Mouse (Mus musculus) neural tube, embryonic 13.5 days (tissue): ENCODE measurements at regions not wholly inside any gene's neighbourhood (a gene's known extent, or its start where the extent isn't known, plus 50 kb on each side); places are given as distances from the start of the nearest gene placed in this dataset.

Source experiments
- ATAC-seq: fragments of 200-750 bp; cut with Nextera tagmentation; 2 replicates; pipeline ENCODE4 v1.8.0; 2017; ENCODE audit warnings: low read depth, mild to moderate bottlenecking, moderate TSS enrichment, moderate library complexity
- H3K27ac ChIP-seq: fragments of 300-500 bp; sonication (generic); replicated peaks from 2 replicates; pipeline ENCODE4 v1.5.1; 2015; ENCODE audit warnings: moderate library complexity, mild to moderate bottlenecking, inconsistent platforms
- H3K27me3 ChIP-seq: fragments of 300-500 bp; sonication (generic); 2 replicates; pipeline ENCODE4 v1.6.1; 2015; ENCODE audit warnings: mild to moderate bottlenecking, inconsistent platforms
- H3K36me3 ChIP-seq: fragments of 300-500 bp; sonication (generic); 2 replicates; pipeline ENCODE4 v1.6.1; 2015; ENCODE audit warnings: mild to moderate bottlenecking, inconsistent platforms
- H3K4me1 ChIP-seq: fragments of 300-500 bp; sonication (generic); replicated peaks from 2 replicates; pipeline ENCODE4 v1.6.1; 2015; ENCODE audit warnings: inconsistent platforms
- H3K4me2 ChIP-seq: fragments of 300-500 bp; sonication (generic); 2 replicates; pipeline ENCODE4 v1.6.1; 2015; ENCODE audit warnings: inconsistent platforms, mild to moderate bottlenecking, moderate library complexity
- H3K4me3 ChIP-seq: fragments of 300-500 bp; sonication (generic); 2 replicates; pipeline ENCODE4 v1.5.1; 2015; ENCODE audit warnings: mild to moderate bottlenecking, inconsistent platforms
- H3K9ac ChIP-seq: fragments of 300-500 bp; sonication (generic); 2 replicates; pipeline ENCODE4 v1.6.1; 2015; ENCODE audit warnings: moderate library complexity, mild to moderate bottlenecking, inconsistent platforms
- H3K9me3 ChIP-seq: fragments of 300-500 bp; sonication (generic); 2 replicates; pipeline ENCODE4 v1.6.1; 2016; ENCODE audit warnings: inconsistent platforms
- WGBS: fragments of 180-500 bp; shearing (Covaris S2); methylation state at CpG from one replicate; pipeline ENCODE4 v1.1.7; 2015; 5-methylcytosine and 5-hydroxymethylcytosine counted together

DNA sequence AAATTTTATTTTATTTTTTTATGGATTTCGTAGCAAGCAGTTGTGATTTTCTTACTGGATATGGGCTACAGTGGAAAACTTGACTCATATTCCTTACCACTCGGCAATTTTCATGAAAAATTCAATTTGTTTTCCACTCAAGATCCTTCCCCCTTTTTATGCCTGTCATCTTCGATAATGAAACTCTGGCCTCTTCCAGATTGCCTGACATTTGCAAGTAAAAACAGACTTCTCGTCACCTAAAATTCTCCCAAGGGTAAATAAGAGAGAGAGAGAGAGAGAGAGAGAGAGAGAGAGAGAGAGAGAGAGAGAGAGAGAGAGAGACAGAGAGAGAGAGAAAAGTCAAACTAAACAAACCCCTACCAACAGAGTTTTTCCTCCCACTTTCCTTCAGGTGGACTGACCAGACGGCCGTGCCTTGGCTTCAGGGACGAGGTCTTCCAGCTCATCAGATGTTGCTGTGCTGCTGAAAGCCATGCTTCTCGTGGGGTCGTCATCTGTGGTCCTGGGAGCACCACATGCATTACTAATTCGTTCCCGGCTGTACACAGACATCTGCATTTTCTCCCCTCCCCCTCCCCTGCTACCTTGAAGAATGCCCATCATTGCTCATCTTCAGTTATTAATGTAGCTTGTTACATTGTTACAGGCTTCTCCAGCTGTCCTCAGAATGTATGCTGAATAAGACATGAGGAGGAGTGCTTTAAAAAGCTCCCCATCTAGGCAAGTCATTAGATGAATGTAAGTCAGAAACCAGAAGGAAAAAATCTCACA is 569.4 kb downstream of the Ptprc start:
- no peaks in the 10 kb centered on the region for H3K9me3 ChIP-seq
- WGBS = 31% methylated on average over 11 of the region's 11 CpGs
- H3K27ac ChIP-seq = peak overlapping the region; percentile 61
- H3K27me3 ChIP-seq = no peaks in the 10 kb centered on the region
- peak; percentile 78 for ATAC-seq
- peaks cover 10% of the 10 kb centered on the region for H3K4me1 ChIP-seq
- H3K36me3 ChIP-seq = no peaks in the 10 kb centered on the region
- H3K4me2 ChIP-seq = peak overlapping the region; percentile 45
- 0 out of 2 replicates have a peak overlapping the region, but pooled peaks have one; percentile 9 for H3K4me3 ChIP-seq
- 0 out of 2 replicates have a peak overlapping the region, but pooled peaks have one; percentile 17 for H3K9ac ChIP-seq

DNA sequence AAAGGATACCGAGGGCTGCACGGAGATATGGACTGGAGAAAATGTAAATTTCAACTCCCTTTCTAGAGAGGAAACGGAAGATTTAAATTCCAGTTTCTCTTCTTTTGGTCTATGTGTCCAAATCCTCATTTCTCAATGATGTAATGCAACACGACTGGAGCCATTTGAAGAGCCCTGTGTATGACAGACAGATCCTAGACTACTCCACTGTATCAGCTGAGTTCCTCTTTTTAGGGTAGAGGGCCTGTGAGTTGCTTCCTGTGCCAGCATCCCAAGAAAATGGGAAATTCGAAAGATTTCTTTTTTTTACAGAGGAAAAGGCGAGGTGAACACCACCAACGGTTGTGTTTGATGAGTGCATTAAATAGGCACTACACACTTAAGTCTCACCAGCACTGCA is 581.8 kb downstream of the Ptprc start:
- 89% methylated on average over 7 of the region's 7 CpGs for WGBS

DNA sequence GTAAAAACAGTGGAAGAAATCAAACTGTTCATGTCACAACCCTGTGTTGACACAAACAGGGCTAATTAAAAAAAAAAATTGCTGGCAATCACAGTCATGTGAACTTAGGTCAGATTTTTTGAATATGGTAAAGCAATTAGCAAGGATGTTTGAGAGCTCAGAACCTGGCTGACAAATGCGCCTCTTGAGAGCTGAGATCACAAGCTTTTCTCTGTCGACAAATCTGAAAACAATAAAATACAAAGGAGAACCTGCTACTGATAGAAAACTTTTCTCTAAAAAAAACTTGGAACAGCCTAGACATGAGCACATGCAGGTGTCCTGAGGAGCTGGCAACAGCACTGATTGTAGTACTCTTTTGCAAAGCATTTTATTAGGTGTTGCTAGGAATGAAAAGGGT is 583.6 kb downstream of the Ptprc start:
- Histone ChIP-seq H3K9me3 (no peaks in the 10 kb centered on the region), H3K36me3 (no peaks in the 10 kb centered on the region), H3K4me3 (no peak overlapping the region), H3K27me3 (no peaks in the 10 kb centered on the region), H3K4me2 (no peak overlapping the region), H3K4me1 (no peaks in the 10 kb centered on the region), H3K9ac (no peak overlapping the region), H3K27ac (no peak overlapping the region)
- WGBS = 72% methylated on average over 2 of the region's 2 CpGs
- no peak for ATAC-seq

More for the DNA sequence above, 581.8 kb downstream of the Ptprc start:
- no peak overlapping the region for H3K4me3 ChIP-seq
- no peak overlapping the region for H3K27ac ChIP-seq
- no peaks in the 10 kb centered on the region for H3K4me1 ChIP-seq
- no peak for ATAC-seq
- H3K9ac ChIP-seq = no peak overlapping the region
- H3K9me3 ChIP-seq = no peaks in the 10 kb centered on the region
- H3K36me3 ChIP-seq = no peaks in the 10 kb centered on the region
- no peak overlapping the region for H3K4me2 ChIP-seq
- no peaks in the 10 kb centered on the region for H3K27me3 ChIP-seq

DNA sequence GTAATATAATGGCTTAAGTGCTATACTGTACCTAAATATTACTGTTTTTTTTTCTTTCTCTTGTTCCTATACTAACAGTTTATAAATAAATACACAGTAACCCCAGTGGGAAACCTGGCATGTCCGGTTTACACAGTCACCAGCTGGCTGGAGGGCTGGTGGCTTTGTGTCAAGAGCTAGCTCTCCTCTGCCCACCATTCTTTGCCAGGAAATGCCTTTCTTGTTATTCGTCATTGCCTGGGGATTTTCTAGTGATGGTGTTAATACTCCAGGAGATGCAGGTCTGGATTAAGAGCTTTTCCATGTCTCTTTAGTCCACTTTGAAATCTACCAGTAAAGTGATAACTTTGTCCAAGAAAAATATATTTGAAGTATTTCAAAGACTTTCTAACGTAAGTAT is 584.2 kb downstream of the Ptprc start:
- WGBS = 61% methylated on average over 3 of the region's 3 CpGs
- Histone ChIP-seq H3K9ac (no peak overlapping the region), H3K9me3 (no peaks in the 10 kb centered on the region), H3K36me3 (no peaks in the 10 kb centered on the region), H3K4me1 (no peaks in the 10 kb centered on the region), H3K27me3 (no peaks in the 10 kb centered on the region), H3K27ac (no peak overlapping the region), H3K4me3 (no peak overlapping the region), H3K4me2 (no peak overlapping the region)
- no peak for ATAC-seq

DNA sequence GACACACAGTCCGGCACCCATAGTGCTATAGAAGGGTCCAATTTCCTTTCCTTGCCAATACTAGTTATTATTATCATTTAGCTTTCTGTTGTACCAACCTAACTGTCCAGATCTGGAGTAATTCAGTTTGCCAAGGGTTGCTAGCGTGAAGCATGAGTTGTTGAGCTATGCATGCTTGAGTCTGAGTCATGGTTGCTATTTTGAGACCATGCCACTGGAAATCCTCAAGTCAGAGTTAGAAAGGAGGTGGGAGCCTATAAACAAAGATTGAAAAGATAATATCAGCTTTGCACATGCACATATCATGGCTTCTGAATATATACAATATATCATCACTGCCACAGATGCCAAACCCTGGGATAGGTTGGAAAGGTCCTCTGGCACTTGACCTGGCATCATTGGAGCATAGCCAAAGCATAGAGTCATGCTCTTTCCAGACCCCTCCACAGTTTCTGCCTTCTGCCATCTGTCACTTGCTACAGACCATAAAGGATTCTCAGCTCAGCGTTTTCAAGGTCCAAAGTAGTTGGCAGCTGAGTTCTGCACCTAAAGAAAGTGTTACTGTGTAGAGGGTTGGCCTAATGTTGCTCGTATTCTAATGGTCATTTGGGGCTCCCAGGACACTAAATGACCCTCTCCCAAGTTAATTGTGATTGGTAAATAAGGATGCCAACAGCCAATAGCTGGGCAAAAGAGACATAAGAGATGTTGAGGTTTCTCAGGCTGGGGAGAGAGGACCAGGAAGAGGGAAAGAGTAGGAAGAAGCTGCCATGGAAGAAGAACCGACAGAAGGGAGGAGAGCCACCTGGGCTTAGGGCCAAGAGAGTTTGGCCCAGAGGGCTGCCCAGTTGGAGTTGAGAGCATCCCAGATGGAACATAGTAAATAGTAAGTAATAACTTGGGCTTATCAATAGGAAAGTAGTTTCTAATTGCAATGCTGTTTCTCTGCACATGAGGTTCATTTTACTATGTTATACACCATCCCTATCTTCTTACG is 586.9 kb downstream of the Ptprc start:
- no peaks in the 10 kb centered on the region for H3K4me1 ChIP-seq
- H3K4me2 ChIP-seq = no peak overlapping the region
- no peaks in the 10 kb centered on the region for H3K9me3 ChIP-seq
- no peak overlapping the region for H3K4me3 ChIP-seq
- H3K27ac ChIP-seq = no peak overlapping the region
- no peak for ATAC-seq
- H3K36me3 ChIP-seq = no peaks in the 10 kb centered on the region
- no peak overlapping the region for H3K9ac ChIP-seq
- WGBS = 84% methylated on average over 6 of the region's 6 CpGs
- no peaks in the 10 kb centered on the region for H3K27me3 ChIP-seq

DNA sequence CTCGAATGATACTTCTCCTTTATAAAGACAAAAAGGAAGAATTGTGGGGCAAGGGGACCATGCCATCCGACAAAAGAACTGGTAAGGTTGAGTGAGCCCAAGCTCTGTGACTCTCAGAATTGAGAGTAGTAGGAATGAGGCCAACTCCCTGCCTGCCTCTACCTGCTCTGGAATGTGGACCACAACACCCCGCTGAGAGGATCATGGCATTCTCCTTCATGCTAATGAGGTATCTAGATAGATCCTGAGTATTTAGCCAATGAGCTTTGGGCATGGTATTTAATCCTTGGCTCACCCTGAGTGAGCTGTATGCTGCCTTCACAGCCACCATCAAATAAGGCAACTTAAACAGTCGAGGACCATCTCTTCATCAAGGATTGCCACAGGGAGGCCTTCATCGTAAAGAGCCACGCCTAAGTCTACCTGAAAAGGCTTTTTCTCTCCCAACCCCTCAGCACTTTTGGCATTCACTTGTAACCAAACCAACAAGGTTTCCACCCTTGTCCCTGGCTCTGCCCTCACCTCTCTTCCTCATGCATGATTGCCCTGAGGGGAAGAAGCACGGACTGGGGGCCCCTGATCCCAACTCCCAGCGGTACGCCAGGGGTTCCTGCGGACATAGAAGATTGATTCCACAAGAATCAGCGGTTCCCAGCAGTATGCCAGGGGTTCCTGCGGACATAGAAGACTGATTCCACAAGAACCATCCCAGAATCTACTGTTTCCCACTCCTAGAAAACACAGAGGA is 587.9 kb downstream of the Ptprc start:
- 91% methylated on average over 12 of the region's 12 CpGs for WGBS
- no peaks in the 10 kb centered on the region for H3K36me3 ChIP-seq
- H3K4me1 ChIP-seq = no peaks in the 10 kb centered on the region

DNA sequence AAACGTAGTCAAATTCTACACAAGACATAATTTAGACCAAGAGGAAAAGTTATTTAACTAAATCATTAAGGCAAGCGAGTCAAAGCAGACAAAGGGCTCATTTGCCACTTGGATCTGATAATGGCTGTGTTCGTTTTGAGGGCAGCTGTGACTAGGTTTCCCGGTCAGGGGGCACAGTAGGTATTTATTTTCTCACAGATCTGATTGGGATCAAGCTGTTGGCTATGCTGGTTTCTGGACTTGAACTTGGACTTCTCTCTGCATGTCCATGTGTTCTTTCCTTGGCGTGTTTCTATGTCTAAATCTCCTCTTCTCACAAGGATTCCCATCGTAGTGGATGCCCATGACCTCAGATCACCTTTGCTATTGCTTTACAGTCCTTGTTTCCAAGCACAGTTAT is 590.8 kb downstream of the Ptprc start:
- no peaks in the 10 kb centered on the region for H3K4me1 ChIP-seq
- no peaks in the 10 kb centered on the region for H3K36me3 ChIP-seq
- no peaks in the 10 kb centered on the region for H3K9me3 ChIP-seq
- no peak overlapping the region for H3K27ac ChIP-seq
- H3K4me2 ChIP-seq = no peak overlapping the region
- no peaks in the 10 kb centered on the region for H3K27me3 ChIP-seq
- ATAC-seq = no peak
- WGBS = 73% methylated on average over 6 of the region's 6 CpGs
- no peak overlapping the region for H3K4me3 ChIP-seq
- no peak overlapping the region for H3K9ac ChIP-seq

More for the DNA sequence above, 587.9 kb downstream of the Ptprc start:
- no peaks in the 10 kb centered on the region for H3K27me3 ChIP-seq
- no peaks in the 10 kb centered on the region for H3K9me3 ChIP-seq
- H3K27ac ChIP-seq = no peak overlapping the region
- no peak for ATAC-seq
- no peak overlapping the region for H3K9ac ChIP-seq
- H3K4me3 ChIP-seq = no peak overlapping the region
- no peak overlapping the region for H3K4me2 ChIP-seq

DNA sequence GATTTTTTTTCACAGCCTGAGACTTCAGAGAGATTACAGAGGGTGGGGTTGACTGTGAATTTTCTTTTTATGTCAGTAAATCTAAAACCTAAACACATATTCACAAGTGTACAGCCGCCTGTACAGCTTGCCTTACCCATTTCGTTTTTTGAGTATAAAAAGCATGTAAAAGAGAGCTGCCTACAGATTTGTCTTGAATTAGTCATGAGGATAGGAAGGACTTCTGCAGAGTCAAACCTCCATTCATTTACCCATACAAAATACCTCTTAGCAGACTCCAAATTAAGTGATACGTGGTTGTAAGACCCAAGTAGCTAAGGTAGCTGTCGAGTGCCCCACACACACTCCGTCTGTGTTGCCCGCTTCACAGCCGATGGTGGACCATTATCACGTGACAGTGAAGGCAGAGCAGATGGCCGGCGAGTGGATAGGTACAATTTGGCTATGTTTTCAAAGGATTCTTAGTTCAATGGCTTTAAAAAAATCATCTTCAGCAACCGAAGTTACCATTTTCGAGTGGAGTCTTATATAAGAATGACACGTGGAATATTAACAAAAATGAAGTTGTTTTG is 591.3 kb downstream of the Ptprc start:
- H3K4me2 ChIP-seq = no peak overlapping the region

DNA sequence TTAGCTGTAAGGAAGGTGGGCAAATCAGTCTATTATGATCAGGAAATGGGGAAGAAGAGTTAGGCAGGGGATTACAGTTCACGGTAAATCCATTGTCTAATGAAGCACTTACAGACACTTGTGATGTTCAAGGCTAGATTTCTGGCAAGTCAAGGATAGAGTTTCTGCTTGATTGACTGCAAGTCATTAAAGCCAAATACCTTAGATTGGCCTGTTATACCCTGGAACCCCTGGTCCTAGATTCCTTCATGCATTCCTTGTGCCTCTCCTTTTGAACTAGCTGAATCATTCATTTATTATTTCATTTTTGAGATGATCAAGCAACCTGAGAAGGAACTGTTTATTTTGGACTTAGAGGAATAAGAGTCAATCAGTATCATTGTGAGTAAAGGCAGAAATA is 597.9 kb downstream of the Ptprc start:
- Histone ChIP-seq H3K27me3 (no peaks in the 10 kb centered on the region), H3K9ac (no peak overlapping the region), H3K4me3 (no peak overlapping the region), H3K9me3 (no peaks in the 10 kb centered on the region), H3K27ac (no peak overlapping the region), H3K4me2 (no peak overlapping the region), H3K36me3 (no peaks in the 10 kb centered on the region), H3K4me1 (no peaks in the 10 kb centered on the region)
- WGBS = 84% methylated on average over 1 of the region's 1 CpGs
- ATAC-seq = no peak

More for the DNA sequence above, 591.3 kb downstream of the Ptprc start:
- Histone ChIP-seq H3K9ac (no peak overlapping the region), H3K9me3 (no peaks in the 10 kb centered on the region), H3K4me1 (no peaks in the 10 kb centered on the region), H3K27me3 (no peaks in the 10 kb centered on the region), H3K27ac (no peak overlapping the region), H3K4me3 (no peak overlapping the region), H3K36me3 (no peaks in the 10 kb centered on the region)
- ATAC-seq = no peak
- WGBS = 91% methylated on average over 13 of the region's 13 CpGs

DNA sequence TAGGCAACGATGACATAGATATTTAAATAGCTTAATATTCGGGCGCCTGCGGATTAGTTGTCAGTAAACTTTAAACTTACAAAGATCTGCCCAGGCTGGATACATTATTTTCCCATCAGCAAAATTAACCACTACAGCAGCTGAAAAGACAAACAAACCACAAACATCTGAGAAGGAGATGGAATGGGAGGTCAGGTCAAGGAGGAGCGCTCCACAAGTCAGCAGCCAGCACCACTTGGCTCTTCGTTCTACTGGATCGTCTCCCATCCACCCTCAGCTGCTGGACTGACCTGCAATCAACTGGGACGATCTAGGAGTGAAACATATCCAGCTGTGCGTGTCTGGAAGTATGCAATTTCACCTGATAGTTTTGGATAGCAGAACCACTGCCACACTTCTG is 599.3 kb downstream of the Ptprc start:
- Histone ChIP-seq H3K9ac (no peak overlapping the region), H3K4me3 (no peak overlapping the region), H3K27ac (no peak overlapping the region), H3K9me3 (no peaks in the 10 kb centered on the region), H3K27me3 (no peaks in the 10 kb centered on the region), H3K4me2 (no peak overlapping the region), H3K4me1 (no peaks in the 10 kb centered on the region), H3K36me3 (no peaks in the 10 kb centered on the region)
- ATAC-seq = no peak
- WGBS = 89% methylated on average over 9 of the region's 9 CpGs

DNA sequence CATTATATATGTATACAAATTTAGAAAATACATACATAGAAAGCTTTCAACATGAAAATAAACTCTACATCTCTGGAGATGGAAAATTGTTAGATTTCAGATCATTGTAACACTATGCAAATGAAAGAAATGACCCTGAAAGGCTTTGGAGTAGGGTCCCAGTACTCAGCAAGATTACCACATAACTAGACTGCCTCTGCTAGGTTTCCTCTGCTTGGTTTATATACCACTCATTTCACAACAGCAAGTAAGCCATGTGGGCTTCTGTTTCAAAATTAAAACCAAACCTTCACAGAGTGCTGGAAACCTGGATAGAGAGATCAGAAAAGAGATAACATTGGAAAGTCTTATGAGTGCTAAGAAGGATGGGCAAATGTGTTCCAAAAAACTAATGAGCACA is 600.1 kb downstream of the Ptprc start:
- H3K9ac ChIP-seq = no peak overlapping the region
- H3K4me3 ChIP-seq = no peak overlapping the region
- no peaks in the 10 kb centered on the region for H3K4me1 ChIP-seq
- H3K9me3 ChIP-seq = no peaks in the 10 kb centered on the region
- no peak overlapping the region for H3K27ac ChIP-seq
- no peak overlapping the region for H3K4me2 ChIP-seq
- H3K27me3 ChIP-seq = no peaks in the 10 kb centered on the region
- no peak for ATAC-seq
- H3K36me3 ChIP-seq = no peaks in the 10 kb centered on the region
